Mouse (Mus musculus) 3134 (cell line): ENCODE measurements around the gene Fitm2.

Source experiments
- DNase-seq: peaks from one replicate; pipeline ENCODE4 v3.0.0-alpha.2; 2011; ENCODE audit warnings: low spot score; ENCODE audit not compliant: insufficient read length; ENCODE audit errors: extremely low read depth

Fitm2 gene

GRCm38 (mm10) chr2:163428346-163429011, 44.0 kb downstream of the Fitm2 start:
- no peak for DNase-seq

DNA sequence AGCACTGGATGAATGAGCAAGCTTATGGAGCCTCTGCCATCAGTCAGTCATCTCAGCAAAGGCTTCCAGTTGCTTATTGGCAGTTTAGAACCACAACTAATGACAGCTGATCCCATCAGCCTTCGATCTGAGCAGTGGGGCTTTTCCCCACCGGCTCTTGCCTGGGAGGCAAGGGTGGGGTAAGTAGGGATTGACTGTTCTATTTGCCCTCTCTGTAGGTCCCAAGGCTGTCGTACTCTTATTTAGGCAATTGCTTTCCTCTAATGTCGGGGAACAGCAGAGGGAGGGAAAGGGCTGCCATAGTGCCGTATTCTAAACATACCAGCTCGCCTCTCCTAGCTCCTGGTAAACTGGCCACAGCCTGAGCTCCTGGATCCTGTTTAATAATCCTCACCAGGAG, 47.8 kb downstream of the Fitm2 start, which contains the start of gene Oser1:
Oser1 (minus strand) TSS at position 101 of the 400 bp plus-strand sequence.
- DNase-seq: no peak

GRCm38 (mm10) chr2:163422895-163423660, 49.4 kb downstream of the Fitm2 start:
- no peak for DNase-seq

GRCm38 (mm10) chr2:163420366-163420886, 52.0 kb downstream of the Fitm2 start:
- peak; percentile 36 for DNase-seq

DNA sequence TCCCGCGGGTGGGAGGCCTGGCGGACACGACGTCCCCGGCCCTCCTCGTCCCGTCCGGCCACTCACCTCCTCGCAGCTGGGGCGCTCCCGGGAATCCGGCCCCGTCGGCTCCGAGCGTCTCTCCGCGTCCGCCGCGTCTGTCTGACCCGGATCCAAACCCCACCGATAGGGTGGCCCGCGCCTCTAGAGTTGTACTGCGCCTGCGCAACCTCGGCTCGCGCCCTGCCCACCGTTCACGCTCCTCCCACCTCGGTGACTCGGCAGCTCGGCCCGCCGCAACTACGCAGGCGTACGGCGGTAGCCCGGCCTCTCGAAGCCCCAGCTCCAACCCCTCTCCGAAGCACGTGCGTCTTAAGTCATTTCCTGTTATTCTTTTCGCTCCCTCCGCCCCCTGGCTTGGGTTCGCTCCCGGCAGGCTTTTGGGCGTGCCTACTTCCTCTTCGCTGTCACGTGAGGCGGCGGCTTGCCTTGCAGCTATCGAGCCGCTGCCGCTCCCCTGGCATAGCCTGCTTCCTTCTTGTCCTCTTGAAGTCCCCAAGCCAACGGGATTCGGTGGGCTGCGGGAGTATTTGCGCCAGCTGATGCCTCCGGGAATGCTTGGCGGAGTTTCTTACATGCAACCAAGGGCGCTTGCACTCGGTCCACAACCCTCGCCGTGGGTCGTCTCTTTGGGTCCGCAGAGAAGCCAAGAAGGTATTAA, 52.9 kb downstream of the Fitm2 start:
- peak; percentile 99 for DNase-seq

GRCm38 (mm10) chr2:163418841-163419345, 53.5 kb downstream of the Fitm2 start:
- no peak for DNase-seq

DNA sequence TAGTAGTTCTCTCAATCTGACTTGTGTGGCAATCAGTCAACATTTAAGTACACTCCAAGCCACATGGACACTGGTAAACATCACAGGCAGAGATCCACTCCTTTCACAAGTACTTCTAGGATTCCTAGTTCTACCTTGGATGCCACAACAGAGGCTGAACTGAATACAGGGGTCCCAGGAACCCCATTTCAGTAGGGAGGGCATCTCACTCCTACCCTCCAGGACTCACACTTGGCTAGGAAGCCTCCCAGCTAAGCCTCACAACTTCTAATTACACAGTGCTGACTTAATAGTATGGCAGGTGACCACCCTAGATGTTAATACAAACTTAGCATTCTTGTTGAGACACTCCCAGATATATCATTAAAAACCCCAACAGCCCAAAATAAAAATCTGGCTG, 54.6 kb downstream of the Fitm2 start:
- DNase-seq: no peak

GRCm38 (mm10) chr2:163417026-163417425, 55.4 kb downstream of the Fitm2 start:
- DNase-seq: no peak
